Mouse (Mus musculus): Measurements from ENCODE around the gene Zfhx2.

Zfhx2 gene

DNA sequence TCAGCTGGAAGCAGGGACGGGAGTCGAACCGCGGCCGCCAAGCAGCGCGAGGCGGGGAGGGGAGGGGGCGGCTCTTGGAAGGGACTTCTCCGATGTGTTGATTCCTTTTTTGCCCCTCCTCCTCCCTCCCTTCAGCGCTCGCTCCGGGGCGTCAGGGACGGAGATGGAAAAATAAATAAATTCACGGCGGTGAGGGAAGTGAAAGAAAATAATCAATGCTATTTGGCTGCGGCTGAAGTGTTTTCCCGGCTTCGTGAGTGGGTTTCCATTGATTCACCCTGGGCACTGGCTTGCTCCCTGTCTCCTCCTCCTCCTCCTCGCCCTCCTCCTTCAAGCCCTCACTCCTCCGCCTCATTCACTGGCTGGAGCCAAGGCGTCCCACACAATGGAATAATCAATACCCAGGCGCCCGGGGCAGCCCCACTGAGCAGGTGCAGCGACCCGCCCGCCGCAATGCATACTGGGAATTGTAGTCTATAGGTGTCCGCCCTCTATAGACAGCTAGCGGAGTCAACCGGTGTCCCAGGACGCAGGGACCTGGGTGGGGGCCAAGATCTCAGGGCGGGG, at the start of gene Zfhx2:
TSS of gene Zfhx2 (minus strand) at position 314 of the 567 bp plus-strand sequence.
- no peak for DNase-seq (ENCODE audit: low read depth)

DNA sequence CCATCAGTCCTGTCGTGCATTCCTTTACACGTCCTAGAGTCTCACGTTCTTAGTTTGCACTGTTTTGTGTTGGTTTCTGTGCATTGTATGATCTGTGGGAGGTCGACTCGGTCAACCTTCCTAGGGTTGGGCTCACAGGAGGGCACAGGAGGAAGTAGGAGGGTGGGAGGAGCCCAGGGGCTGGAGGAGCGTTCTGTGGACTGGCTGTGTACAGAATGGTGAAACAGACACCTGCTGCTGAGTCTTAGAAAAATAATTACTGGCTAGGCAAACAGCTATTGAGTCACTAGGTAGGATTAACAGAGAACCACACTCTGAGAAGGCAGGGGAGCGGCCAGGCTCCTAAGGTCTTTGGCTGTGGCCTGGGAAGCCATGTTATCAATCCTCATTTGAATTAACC, 47.2 kb upstream of the Zfhx2 start:
- no peak for DNase-seq (ENCODE audit: low read depth)

DNA sequence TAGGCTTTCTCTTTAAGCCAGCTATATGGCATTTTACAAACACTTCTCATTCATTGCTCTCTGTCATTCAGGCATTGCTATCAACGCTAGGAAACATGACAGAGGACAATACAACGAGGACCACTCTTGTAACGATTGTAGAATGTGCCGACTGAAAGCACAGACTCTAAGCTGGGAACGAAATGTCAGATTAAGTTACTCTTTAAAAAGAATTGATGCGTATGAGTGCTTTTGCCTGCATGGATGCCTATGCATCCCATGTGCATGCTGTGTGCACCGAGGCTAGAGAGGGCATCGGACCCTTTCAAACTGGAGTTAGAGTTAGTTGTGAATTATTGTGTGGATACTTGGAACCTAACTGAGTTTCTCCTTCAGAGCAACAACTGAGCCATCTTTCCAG, 43.6 kb upstream of the Zfhx2 start:
- DNase-seq (ENCODE audit: low read depth): no peak

DNA sequence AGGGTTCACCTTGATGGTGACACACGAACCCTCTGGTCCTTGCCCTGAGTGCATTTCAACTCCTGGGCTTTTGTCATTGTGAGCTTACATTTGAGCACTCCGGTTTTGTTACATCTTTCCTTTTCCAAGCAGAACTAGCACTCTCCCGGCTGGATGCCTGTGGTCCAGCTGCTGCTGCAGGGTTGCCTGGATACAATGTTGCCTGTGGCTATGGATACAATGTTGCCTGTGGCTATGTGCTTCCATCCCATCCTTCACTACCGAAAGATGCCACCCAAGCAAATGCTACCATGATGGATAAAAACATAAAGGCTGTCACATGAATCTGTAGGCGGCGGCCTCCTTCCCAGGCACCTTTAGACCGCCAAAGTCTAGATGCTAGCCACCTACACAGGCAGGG, 34.4 kb upstream of the Zfhx2 start:
- DNase-seq (ENCODE audit: low read depth): no peak

DNA sequence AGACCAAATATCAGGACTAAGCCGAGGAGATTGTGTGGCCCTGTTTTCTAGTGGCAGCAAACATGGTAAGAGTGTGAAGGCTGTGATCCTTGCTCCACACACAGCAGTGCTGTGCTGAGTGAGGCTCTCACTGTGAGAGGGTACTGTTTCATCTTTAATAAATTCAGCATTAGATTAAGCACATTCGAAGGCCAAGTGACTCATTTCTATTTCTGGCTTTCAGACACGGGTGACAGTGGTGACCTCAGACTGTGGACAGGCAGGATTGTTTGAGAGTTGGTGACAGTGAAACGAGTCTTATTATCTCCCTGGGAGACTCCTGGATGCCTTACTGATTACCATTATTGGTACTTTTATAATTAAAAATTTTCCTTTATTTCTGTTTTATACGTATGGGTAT, 33.6 kb upstream of the Zfhx2 start:
- DNase-seq (ENCODE audit: low read depth): no peak

DNA sequence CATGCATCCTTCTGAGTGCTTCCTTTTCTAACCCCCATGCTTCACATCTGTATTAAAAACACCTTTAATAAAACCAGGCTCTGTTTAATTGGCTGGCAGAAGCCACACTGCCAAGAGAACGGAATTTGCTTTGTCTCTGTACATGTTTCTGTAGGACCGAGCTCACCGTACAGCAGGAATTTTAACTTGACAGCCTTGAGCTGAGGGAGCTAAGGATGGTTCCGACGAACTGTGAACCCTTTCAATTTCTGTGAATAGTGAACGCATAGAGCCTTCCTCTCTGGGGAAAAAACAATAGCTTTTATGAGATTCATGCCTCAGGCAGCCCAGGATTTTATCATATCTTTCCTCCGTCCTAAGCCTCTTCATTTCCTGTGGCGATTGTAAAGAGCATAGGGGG, 30.2 kb upstream of the Zfhx2 start:
- no peak for DNase-seq (ENCODE audit: low read depth)

DNA sequence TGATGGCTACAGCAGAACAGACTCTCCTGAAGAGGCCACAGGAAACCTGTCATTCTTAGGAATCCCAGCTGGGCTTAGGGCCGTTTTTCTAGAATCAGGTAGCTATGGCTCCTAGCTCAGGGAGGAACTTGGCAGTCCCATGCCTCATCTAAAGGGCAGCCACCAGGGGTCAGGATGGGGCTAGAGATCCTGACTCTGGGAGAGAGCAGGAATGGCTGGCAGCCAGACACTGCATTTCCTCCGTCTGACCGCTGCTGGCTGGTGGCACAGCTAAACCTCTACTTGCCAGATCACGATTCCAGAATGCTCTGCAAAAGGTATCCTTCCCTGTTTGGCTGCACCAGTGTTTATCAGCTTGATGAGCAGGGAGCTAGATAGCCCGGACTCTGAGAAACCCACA, 29.8 kb upstream of the Zfhx2 start:
- peak; percentile 87 for DNase-seq (ENCODE audit: low read depth)

DNA sequence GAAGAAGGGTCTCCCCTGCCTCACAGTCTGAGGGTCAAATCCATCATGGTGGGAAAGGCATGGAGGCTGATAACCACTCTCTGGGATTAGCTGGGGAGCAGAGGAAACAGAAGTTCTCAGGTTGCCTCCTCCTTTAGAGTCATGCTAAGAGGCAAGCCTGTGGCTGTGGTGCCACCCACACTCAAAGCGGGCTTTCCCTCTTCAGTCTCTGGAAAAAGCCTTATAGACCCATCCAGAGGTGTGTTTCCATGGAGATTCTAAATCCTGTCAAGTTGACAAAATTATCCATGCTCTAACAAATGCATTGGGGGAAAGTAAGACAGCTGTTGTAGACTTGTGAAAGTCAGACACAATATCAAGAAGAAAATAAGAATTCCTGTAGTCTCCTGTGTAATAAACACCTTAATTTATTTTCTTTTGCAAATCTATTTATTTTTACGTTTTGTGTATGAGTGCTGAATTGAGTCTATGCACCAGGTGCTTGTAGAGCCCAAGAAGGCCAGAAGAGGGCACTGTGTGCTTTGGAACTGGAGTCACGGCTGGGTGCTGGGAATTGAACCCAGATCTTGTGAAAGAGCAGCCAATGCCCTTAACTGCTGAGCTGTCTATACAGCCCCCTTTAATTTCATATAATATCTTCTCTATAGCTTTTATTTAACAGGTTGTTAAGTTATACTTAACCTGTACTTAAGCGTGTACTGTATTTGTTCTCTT, 27.5 kb upstream of the Zfhx2 start:
- no peak for DNase-seq (ENCODE audit: low read depth)

DNA sequence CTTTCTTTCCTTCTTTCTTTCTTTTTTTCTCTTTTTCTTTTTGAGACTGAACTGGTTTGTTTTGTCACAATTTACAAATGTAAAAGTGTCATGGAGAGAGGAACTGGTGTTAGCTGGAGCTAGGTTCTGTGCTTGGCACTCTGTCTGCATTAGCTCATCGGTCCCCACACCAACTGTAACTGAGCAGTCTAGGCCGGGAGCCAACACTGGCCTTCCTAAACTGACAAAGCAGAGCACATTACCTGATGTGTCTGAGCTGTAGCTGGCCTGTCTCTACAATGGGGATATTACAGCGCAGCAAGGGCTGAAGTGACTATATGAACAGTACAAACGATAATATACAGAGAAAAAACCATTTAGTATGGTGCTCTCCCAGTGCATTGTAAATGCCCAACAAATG, 26.7 kb upstream of the Zfhx2 start:
- DNase-seq (ENCODE audit: low read depth): no peak

DNA sequence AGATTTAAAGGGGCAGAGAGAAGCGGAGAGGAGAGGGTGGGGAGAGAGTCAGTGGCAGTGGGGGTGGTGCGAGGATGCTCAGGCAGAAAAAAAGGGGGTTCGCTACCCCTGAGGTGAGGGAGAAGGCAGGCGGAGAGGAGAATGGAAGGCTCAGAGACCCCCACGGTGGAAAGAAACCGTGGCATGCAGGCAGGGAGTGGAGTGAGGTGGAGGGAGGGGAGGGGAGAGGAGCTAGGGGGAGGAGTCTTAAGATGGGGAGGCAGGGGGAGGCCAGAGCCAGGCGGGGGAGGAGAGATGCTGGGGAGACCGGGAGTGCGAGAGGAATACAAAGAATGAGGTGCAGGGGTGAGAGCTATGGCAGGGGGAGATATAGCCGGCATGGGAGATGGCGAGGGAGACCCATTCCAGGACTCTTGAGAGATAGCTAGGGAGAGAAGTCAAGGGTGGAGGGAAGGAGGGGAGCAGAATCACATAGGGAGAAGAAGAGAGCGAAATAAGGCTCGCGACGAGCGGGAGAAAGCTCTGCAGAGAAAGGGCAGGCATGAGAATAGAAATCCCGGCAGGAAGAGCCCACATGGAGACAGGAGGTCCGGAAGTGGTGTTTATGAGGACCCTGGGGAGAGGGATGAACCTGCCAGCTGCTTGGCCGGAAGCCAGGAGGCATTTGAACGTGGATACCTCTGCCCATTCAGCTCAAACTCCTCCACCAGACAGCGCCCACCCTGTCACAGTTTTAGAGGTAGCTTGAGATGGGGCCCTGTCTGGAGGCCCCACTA, 24.5 kb upstream of the Zfhx2 start, which contains the start of gene Jph4:
TSS of gene Jph4 (minus strand) at position 511 of the 776 bp plus-strand sequence.
- no peak for DNase-seq (ENCODE audit: low read depth)

DNA sequence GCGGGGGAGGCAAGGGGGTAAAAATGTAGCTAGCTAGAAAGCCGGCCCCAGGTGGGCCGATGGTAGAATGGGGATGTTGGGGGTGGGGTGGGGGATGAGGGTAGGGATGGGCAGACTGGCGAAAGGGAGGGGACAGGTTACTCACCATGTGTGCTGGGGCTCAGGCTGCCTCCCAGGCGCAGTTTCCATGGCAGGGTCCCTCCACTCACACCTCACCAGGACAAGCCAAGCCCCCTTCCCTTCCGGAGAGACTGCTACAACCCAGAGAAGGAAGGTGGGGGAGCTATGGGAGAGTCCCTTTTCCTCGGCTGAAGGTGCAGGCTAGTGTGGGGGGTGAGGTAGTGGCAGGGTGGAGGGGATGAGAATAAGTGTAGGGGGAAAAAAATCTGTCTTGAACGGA, 23.7 kb upstream of the Zfhx2 start:
- DNase-seq (ENCODE audit: low read depth): no peak

DNA sequence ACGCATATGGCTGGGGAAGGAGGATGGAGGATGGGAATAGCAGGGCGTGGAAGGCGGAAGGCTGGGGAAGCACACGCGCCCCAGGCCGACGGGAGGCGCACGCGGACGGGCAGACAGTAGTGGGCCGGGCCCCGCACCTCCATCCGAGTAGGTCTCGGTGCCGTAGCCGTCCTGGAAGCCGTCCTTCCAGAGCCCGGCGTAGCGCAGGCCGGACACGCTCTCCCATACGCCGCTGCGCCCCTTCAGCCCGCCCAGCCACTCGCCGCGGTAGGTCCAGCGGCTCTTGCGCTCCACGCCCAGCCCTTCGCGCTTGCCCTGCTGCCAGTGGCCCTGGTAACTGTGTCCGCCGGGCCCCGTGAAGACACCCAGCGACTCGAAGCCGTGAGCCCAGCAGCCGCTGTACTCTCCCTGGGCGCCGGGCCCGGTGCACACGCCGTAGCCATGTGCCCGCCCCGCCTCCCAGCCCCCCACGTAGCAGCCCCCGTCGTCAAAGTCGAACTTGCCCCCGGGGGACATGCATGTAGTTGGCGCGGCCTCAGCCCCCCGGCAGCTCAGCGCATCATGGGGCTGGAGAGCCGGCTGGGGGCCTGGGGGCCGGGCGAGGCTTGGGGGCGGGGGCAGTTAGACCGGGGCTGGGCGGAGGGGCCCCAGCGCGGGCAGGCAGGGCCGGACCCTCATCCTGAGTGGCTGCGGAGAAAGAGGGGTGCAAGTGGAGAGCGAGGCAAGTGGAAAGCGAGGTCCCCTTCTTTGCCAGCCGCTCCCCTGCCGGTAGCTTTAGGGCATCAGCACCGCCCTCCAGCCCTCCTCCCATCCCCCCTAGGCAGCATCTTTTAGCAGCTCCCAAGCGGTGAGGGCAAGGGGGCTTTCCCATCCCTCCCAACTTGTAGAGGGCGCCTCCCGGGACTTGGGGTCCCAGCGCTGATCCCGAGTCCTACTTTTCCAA, 22.9 kb upstream of the Zfhx2 start:
- DNase-seq (ENCODE audit: low read depth): peak; percentile 16

DNA sequence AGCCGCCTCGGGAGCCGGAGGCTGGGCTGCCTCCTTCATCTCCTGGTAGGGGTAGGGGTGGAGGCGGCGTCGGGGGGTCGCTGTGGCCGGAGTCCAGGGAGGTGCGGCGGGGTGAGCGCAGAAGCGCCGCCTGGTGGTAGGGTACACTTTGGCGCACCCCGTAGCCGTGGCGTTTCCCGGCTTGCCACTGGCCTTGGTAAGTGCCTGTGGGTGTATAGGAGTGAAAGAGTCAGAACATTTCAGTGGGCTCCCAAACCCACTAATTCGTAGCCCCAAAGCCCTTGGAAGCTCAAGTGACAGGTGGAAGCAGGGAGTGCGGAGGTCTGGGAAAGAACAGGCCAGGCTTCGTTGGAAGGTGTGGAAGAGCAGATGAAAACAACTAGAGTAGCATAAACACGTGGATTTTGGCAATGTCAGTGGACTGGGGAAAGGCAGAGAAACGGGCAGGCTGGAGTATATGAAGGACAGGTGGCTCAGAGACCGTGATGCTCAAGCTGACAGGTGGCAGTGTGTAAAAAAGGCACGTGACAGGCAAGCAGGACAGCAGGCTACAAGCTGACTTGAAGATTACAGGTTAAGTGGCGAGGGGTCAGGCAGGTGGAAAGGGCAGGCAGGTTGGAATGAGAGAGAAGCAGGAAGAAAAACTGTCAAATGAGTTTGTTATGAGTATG, 22.0 kb upstream of the Zfhx2 start:
- no peak for DNase-seq (ENCODE audit: low read depth)

DNA sequence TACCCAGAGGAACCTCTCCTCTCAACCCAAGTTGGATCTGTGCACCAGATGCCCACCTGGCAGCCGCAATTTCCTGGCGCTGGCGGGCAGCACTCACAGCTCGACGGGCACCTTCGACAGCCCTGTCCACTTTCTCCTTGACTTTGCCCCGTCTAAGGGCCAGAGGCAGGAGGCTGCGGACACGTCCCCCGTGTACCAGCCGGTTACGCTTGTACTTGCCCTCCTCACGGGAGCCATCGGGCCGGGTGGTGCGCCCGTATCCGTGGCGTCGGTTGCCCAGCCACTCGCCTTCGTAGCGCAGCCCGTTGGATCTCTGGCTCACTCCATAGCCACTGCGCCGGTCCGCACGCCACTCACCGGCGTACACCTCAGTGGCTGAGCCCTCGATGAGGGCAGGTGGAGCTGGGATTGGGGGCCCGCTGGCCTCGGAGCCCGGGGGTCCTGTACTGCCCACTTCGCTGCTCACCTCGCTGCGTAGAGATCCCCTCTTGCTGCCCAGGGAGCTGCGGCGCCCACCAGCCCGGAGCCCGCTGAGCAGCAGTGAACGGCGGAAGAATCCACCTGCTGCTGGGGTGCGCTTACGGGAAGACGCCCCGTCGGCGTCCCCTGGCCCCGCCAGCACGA, 21.3 kb upstream of the Zfhx2 start:
- DNase-seq (ENCODE audit: low read depth): no peak

DNA sequence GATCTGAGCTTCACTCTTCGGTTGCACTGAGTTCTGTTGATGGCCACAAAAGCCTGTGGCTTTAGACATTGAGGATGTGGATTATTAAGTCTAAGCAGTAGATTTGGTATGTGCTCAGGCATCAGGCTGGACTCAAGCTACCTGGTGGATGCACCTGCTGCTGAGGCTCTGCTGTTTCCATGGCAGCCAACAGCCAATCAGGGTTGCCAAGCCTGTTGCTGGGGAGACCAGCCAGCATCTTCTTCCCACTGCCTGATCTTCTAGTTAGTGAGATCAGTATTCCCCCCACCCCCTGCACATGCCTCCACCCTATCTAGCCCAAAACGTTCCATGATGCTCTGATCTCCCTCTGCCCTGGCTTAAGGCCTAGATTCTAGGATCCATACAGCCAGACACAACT, 19.6 kb upstream of the Zfhx2 start:
- DNase-seq (ENCODE audit: low read depth): no peak

DNA sequence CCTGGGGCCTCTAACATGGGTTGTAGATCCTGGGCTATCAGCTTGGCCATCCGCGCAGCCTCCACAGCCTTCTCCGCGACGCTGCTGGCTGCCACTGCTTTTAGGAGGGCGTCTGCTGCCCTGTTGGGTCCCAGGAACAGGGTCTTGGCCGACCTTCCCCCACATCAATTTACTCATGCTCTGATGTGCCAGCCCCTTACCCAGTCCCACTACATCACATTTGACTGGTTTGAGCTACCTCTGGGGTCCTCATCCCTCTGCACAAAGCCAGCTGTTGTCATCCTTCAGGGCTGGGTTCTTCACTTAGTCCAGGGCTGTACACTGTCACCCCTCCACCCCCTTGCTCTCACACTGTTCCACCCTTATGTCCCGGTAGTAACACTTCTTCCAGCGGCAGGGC, 18.0 kb upstream of the Zfhx2 start:
- no peak for DNase-seq (ENCODE audit: low read depth)

DNA sequence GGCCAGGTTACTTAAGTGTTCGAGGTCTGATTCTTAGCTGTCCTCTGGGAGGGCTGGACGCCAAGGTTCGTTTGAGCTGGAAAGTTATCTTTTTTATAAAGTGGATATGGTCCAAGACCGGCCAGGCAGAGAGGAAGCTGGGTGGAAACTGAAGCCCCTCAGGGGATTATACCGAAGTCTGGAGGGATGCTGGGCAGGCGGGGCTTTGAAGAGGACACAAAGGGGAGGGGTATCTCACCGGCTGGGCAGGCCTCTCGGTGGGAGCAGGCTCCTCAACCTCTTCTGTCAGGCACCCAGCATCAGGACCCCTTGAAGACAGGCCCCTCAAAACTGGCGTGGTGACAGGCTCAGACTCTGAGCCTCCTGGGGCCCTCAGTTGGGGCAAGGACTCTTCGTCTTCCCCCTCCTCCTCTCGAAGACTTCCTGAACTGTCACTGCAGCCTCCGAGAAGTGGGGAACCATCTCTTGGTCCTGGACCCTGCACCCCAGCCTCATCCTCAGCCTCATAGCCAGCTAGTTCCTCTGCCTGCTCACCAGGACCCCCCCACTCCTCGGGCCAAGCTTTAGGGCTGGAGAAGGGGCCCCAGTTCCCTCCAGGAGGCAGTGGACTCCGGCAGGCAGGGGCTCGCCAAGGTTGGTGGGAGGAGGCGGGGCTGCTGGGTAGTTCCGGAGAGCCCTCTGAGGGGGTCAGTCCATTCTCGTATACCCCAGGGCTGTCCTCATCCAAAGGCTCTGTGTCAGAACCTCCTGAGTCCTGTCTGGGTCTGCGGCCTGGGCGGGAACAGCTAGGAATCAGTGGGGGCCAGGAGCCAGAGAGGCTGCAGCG, 17.1 kb upstream of the Zfhx2 start:
- no peak for DNase-seq (ENCODE audit: low read depth)

DNA sequence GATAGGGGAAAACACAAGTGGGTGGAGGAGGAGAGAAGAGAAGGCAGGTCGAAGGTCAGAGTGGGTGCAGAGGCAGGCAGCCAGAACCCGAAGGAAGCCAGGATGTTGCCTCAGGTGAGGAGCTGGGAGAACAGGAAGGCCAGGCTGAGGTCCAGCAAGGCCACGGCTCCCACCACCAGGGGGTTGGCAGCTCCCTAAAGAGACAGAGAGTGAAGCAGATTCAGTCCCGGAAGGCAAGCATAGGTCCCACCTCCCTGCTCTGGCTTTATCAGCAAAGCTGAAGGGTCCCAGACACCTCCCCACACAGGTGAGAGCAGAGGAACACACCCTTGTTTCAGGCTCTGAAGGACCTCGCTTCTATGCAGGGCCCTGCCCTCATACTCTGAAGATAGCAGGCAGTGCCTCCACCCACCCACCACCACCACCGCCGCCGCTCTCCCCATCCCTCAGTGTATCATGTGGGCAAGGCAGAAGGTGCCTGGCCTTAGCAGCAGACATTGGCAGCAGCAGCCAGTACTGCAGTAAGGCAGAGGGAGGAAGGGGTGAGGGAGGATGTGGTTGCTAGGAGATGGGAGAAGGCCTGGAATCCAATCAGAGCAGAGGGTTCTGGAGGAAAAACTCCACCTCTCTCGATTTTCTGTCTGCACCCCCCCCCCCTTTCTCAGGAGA, 16.2 kb upstream of the Zfhx2 start:
- no peak for DNase-seq (ENCODE audit: low read depth)

DNA sequence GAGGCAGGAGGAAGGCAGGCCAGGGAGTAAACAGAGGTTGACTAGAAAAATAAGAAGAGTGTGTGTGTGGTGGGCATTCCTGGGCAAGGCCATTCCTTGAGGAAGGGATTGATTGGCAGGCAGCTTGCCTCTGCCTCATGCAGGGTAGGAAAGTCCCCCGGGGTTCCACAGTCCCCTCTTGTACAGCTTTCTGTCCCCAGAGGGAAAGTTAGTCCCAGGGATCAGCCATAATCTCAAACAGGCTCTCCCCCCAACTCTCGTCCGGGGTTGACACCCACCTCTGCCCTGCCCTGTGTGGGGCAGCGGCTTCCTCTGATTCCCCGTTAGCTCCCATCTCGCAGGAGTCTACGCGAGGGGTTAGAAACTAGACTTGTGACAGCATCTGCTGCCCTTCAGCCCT, 14.9 kb upstream of the Zfhx2 start:
- DNase-seq (ENCODE audit: low read depth): no peak

Data from fibroblast of lung, adult 2 months (primary cell).